Mouse (Mus musculus) embryonic facial prominence, embryonic 12.5 days (tissue): ENCODE results near the gene Rps15. TPM values are rescaled to one million over a fixed set of nuclear protein-coding genes. Genes with fewer than 3 reads are reported as not detected.
A peak's percentile ranks its signal among the peaks of the same experiment; 100 is the strongest.

Experiments used
- ATAC-seq: fragments of 200-750 bp; cut with Nextera tagmentation; 2 replicates; pipeline ENCODE4 v1.8.0; 2017; ENCODE audit not compliant: insufficient number of reproducible peaks, insufficient read depth, low FRiP score, low TSS enrichment
- H3K27ac ChIP-seq: fragments of 300-500 bp; sonication (generic); 2 replicates; pipeline ENCODE4 v1.5.1; 2016; ENCODE audit warnings: mild to moderate bottlenecking
- H3K27me3 ChIP-seq: fragments of 300-500 bp; sonication (generic); 2 replicates; pipeline ENCODE4 v1.6.1; 2016; ENCODE audit warnings: mild to moderate bottlenecking, moderate library complexity
- H3K36me3 ChIP-seq: fragments of 300-500 bp; sonication (generic); 2 replicates; pipeline ENCODE4 v1.6.1; 2016; ENCODE audit warnings: mild to moderate bottlenecking
- H3K4me1 ChIP-seq: fragments of 300-500 bp; sonication (generic); 2 replicates; pipeline ENCODE4 v1.6.1; 2016
- H3K4me2 ChIP-seq: fragments of 300-500 bp; sonication (generic); replicated peaks from 2 replicates; pipeline ENCODE4 v1.6.1; 2016; ENCODE audit warnings: mild to moderate bottlenecking, moderate library complexity
- H3K4me3 ChIP-seq: fragments of 300-500 bp; sonication (generic); 2 replicates; pipeline ENCODE4 v1.5.1; 2016; ENCODE audit warnings: mild to moderate bottlenecking
- H3K9ac ChIP-seq: fragments of 300-500 bp; sonication (generic); 2 replicates; pipeline ENCODE4 v1.6.1; 2016; ENCODE audit warnings: mild to moderate bottlenecking, moderate library complexity
- H3K9me3 ChIP-seq: fragments of 300-500 bp; sonication (generic); 2 replicates; pipeline ENCODE4 v1.6.1; 2016; ENCODE audit warnings: mild to moderate bottlenecking, moderate library complexity
- WGBS: fragments of 180-500 bp; shearing (Covaris S2); methylation state at CpG from one replicate; pipeline ENCODE4 v1.1.7; 2016; 5-methylcytosine and 5-hydroxymethylcytosine counted together
- polyA plus RNA-seq: library from polyadenylated mRNA; unstranded; fragments of >200 nt; fragmentation: Nextera tagmentation; extraction: Ambion mirVana; gene quantifications from 2 replicates; pipeline ENCODE4 v1.2.1, GENCODE M21; 2016

Rps15 gene
- polyA plus RNA-seq, 1 experiment from 2014 or later, result 851 TPM

GRCm38 (mm10) chr10:80253551-80253950, 38.7 kb upstream of the Rps15 start:
- H3K4me2 ChIP-seq, result no peak overlapping the region
- H3K9me3 ChIP-seq, result no peaks in the 10 kb centered on the region
- H3K36me3 ChIP-seq, result peaks cover 53% of the 10 kb centered on the region
- H3K27me3 ChIP-seq, result no peaks in the 10 kb centered on the region
- H3K9ac ChIP-seq, result no peak overlapping the region
- WGBS, result 91% methylated on average over 6 of the region's 6 CpGs
- no peak overlapping the region for H3K27ac ChIP-seq
- peaks cover 9% of the 10 kb centered on the region for H3K4me1 ChIP-seq
- no peak for ATAC-seq
- H3K4me3 ChIP-seq, result no peak overlapping the region

GRCm38 (mm10) chr10:80254331-80255297, 37.6 kb upstream of the Rps15 start:
- H3K4me1 ChIP-seq, result peaks cover 15% of the 10 kb centered on the region
- peaks cover 59% of the 10 kb centered on the region for H3K36me3 ChIP-seq
- H3K9ac ChIP-seq, result no peak overlapping the region
- no peak for ATAC-seq
- H3K4me2 ChIP-seq, result no peak overlapping the region
- H3K27ac ChIP-seq, result no peak overlapping the region
- no peaks in the 10 kb centered on the region for H3K9me3 ChIP-seq
- 95% methylated on average over 26 of the region's 26 CpGs for WGBS
- no peak overlapping the region for H3K4me3 ChIP-seq
- H3K27me3 ChIP-seq, result no peaks in the 10 kb centered on the region

GRCm38 (mm10) chr10:80255881-80256535, 36.2 kb upstream of the Rps15 start:
- H3K36me3 ChIP-seq, result peaks cover 59% of the 10 kb centered on the region

GRCm38 (mm10) chr10:80257936-80258335, 34.3 kb upstream of the Rps15 start:
- Histone ChIP-seq H3K4me1 (peaks cover 25% of the 10 kb centered on the region), H3K36me3 (peaks cover 59% of the 10 kb centered on the region), H3K4me3 (no peak overlapping the region), H3K4me2 (no peak overlapping the region), H3K9me3 (no peaks in the 10 kb centered on the region), H3K9ac (no peak overlapping the region), H3K27me3 (no peaks in the 10 kb centered on the region), H3K27ac (no peak overlapping the region)
- WGBS, result 78% methylated on average over 2 of the region's 2 CpGs
- ATAC-seq, result no peak

More at GRCm38 (mm10) chr10:80255881-80256535, 36.2 kb upstream of the Rps15 start:
- peaks cover 18% of the 10 kb centered on the region for H3K4me1 ChIP-seq
- ATAC-seq, result no peak
- H3K4me2 ChIP-seq, result no peak overlapping the region
- H3K27ac ChIP-seq, result no peak overlapping the region
- H3K4me3 ChIP-seq, result no peak overlapping the region
- no peaks in the 10 kb centered on the region for H3K27me3 ChIP-seq
- no peak overlapping the region for H3K9ac ChIP-seq
- 83% methylated on average over 5 of the region's 5 CpGs for WGBS
- no peaks in the 10 kb centered on the region for H3K9me3 ChIP-seq

- no peak overlapping the region for H3K4me3 ChIP-seq
- H3K4me2 ChIP-seq, result no peak overlapping the region
- H3K4me1 ChIP-seq, result peaks cover 25% of the 10 kb centered on the region
- H3K27ac ChIP-seq, result no peak overlapping the region
- no peak overlapping the region for H3K9ac ChIP-seq
- WGBS, result 88% methylated on average over 14 of the region's 14 CpGs
- no peak for ATAC-seq
- peaks cover 50% of the 10 kb centered on the region for H3K36me3 ChIP-seq
- no peaks in the 10 kb centered on the region for H3K9me3 ChIP-seq
- H3K27me3 ChIP-seq, result no peaks in the 10 kb centered on the region
Observed at GRCm38 (mm10) chr10:80258752-80259462, 33.3 kb upstream of the Rps15 start.

GRCm38 (mm10) chr10:80259463-80259805, 32.8 kb upstream of the Rps15 start:
- Histone ChIP-seq H3K27me3 (no peaks in the 10 kb centered on the region), H3K4me3 (peak overlapping the region; percentile 57; the same call in 1 of the 2 replicates), H3K36me3 (peaks cover 45% of the 10 kb centered on the region), H3K9me3 (no peaks in the 10 kb centered on the region), H3K27ac (no peak overlapping the region), H3K4me1 (peaks cover 25% of the 10 kb centered on the region), H3K9ac (0 out of 2 replicates have a peak overlapping the region, but pooled peaks have one; percentile 67), H3K4me2 (peak overlapping the region; percentile 89)
- no peak for ATAC-seq
- WGBS, result 82% methylated on average over 6 of the region's 6 CpGs

GRCm38 (mm10) chr10:80259861-80260641, 32.2 kb upstream of the Rps15 start:
- H3K27ac ChIP-seq, result peak overlapping the region; percentile 97
- peaks cover 25% of the 10 kb centered on the region for H3K4me1 ChIP-seq
- H3K4me2 ChIP-seq, result peak overlapping the region; percentile 89
- WGBS, result 8% methylated on average over 19 of the region's 19 CpGs
- ATAC-seq, result no peak
- H3K36me3 ChIP-seq, result peaks cover 39% of the 10 kb centered on the region
- peak overlapping the region; percentile 57 for H3K4me3 ChIP-seq
- no peaks in the 10 kb centered on the region for H3K27me3 ChIP-seq
- no peaks in the 10 kb centered on the region for H3K9me3 ChIP-seq
- peak overlapping the region; percentile 67 for H3K9ac ChIP-seq

- peak within 1 kb of the TSS; percentile 89 for H3K4me2 ChIP-seq
- peak within 1 kb of the TSS; percentile 57 for H3K4me3 ChIP-seq
- H3K9me3 ChIP-seq, result no peaks in the 10 kb centered on the region
- under 1% methylated on average over 49 of the region's 49 CpGs for WGBS
- ATAC-seq, result peak; percentile 90
- H3K4me1 ChIP-seq, result peaks cover 29% of the 10 kb centered on the region
- H3K36me3 ChIP-seq, result peaks cover 30% of the 10 kb centered on the region
- peak within 1 kb of the TSS; percentile 97 for H3K27ac ChIP-seq
- peak within 1 kb of the TSS; percentile 67 for H3K9ac ChIP-seq
- no peaks in the 10 kb centered on the region for H3K27me3 ChIP-seq
Observed at GRCm38 (mm10) chr10:80260642-80261584, 31.3 kb upstream of the Rps15 start, which contains the start of the genes Gamt and Dazap1. Gamt (minus strand) TSS chr10:80261012. Dazap1 (plus strand) TSS chr10:80261486.

- peak overlapping the region; percentile 57 for H3K4me3 ChIP-seq
- peak; percentile 50 for ATAC-seq
- H3K36me3 ChIP-seq, result peaks cover 24% of the 10 kb centered on the region
- H3K9ac ChIP-seq, result peak overlapping the region; percentile 67; the same call in 1 of the 2 replicates
- H3K4me2 ChIP-seq, result peak overlapping the region; percentile 89
- no peaks in the 10 kb centered on the region for H3K9me3 ChIP-seq
- H3K27ac ChIP-seq, result peak overlapping the region; percentile 97
- no peaks in the 10 kb centered on the region for H3K27me3 ChIP-seq
- 1% methylated on average over 14 of the region's 14 CpGs for WGBS
- H3K4me1 ChIP-seq, result peaks cover 36% of the 10 kb centered on the region
Observed at GRCm38 (mm10) chr10:80261585-80261968, 30.7 kb upstream of the Rps15 start.

GRCm38 (mm10) chr10:80262169-80262568, 30.1 kb upstream of the Rps15 start:
- ATAC-seq, result no peak
- peak overlapping the region; percentile 97; the same call in 1 of the 2 replicates for H3K27ac ChIP-seq
- peak overlapping the region; percentile 57; the same call in 1 of the 2 replicates for H3K4me3 ChIP-seq
- peak overlapping the region; percentile 89 for H3K4me2 ChIP-seq
- H3K36me3 ChIP-seq, result peaks cover 19% of the 10 kb centered on the region
- H3K9me3 ChIP-seq, result no peaks in the 10 kb centered on the region
- 72% methylated on average over 12 of the region's 12 CpGs for WGBS
- H3K4me1 ChIP-seq, result peaks cover 42% of the 10 kb centered on the region
- H3K9ac ChIP-seq, result no peak overlapping the region
- no peaks in the 10 kb centered on the region for H3K27me3 ChIP-seq
